Mouse (Mus musculus): ENCODE measurements around the gene Gm8257. TPM values are rescaled to one million over a fixed set of nuclear protein-coding genes. Genes with fewer than 3 reads are reported as not detected.
"Not testable (repeated sequence)": the region's sequence is repeated elsewhere in the genome, so short reads cannot be mapped to it uniquely, and the experiment has no call there.

The Gm8257 gene
- not detected in 2 replicates for polyA plus RNA-seq (2016; fragmentation: Nextera tagmentation; extraction: Ambion mirVana)

DNA sequence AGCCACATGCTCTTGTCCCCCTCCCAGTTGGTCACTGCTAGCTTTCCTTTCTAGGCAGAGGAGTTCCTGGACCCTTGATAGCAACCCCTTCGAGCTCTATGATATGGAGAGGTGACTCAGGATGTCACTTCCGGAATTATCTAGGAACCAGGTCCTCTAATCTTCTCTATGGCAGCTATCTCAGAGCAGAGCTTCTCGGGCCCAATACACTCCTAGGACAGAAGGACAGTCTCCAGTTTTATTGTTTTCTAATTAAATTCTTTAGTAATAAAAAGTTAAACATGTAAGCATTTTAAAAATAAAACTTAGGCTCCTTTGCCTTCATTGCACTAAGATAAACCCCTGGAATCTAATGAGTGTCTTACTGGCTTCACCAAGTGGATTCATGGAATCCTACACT is at the start of gene Gm8257:
TSS of gene Gm8257 (minus strand) at position 101 of the 400 bp plus-strand sequence.
- not testable (repeated sequence) for H3K27me3 ChIP-seq (ENCODE audit: low read depth, poor library complexity, severe bottlenecking)
- 79% methylated on average over 3 of the region's 3 CpGs for WGBS

DNA sequence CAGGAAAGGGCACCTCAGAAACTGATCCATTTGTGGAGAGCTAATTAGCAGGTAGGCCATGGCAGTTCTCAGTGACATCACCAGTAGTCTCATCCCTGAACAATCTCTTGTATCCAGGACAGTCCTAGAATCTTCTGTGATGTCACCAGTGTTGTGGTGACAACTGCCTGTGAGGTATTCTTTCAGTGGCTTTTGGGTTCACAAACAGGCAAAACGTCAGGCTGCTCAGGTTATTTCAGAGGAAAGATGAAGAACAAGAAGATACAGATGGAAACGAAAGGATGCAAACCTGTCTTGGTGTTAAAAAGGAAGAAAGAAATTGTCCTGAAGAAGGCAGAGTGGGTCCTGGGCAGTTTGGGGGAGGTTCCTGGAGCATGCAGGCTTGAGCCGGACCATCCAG is 44.0 kb upstream of the Gm8257 start, which contains the start of gene Gm8267:
TSS of gene Gm8267 (minus strand) at position 101 of the 400 bp plus-strand sequence.
- 87% methylated on average over 3 of the region's 3 CpGs for WGBS
- Histone ChIP-seq H3K9me3 (replicated peaks) (no peaks in the 10 kb centered on the region), H3K36me3 (no peaks in the 10 kb centered on the region), H3K27me3 (ENCODE audit: low read depth, poor library complexity, severe bottlenecking) (no peaks in the 10 kb centered on the region), H3K4me1 (no peaks in the 10 kb centered on the region), H3K4me3 (no peak within 1 kb of the TSS), H3K27ac (replicated peaks) (no peak within 1 kb of the TSS)
- DNase-seq (ENCODE audit: low spot score), result no peak

More for the DNA sequence above, at the start of gene Gm8257:
- H3K4me1 ChIP-seq; H3K9me3 ChIP-seq (replicated peaks); H3K36me3 ChIP-seq; H3K27ac ChIP-seq (replicated peaks); DNase-seq (ENCODE audit: low spot score); H3K4me3 ChIP-seq: not testable (repeated sequence)

DNA sequence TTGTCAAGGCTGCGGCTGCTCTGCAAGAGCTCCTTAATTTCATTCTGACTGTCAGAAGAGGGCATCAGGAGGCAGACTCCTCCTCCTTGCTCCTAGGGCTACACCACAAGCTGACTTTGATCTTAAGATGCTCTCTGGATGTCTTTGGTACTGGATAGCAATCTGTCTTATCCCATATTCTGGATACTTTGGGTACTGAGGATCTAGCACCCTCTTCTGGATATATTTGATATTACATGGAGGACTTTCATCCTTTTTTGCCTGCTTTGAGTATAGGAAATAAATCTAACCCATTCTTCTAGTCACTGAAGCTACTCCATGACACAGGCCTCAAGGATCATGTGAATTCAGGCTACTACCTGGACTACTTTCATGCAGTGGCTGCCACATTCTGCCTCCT is 36.5 kb upstream of the Gm8257 start:
- H3K9me3 ChIP-seq (replicated peaks); H3K36me3 ChIP-seq; DNase-seq (ENCODE audit: low spot score); H3K27ac ChIP-seq (replicated peaks); H3K27me3 ChIP-seq (ENCODE audit: low read depth, poor library complexity, severe bottlenecking); H3K4me3 ChIP-seq; H3K4me1 ChIP-seq: not testable (repeated sequence)
- WGBS, result 57% methylated on average over 1 of the region's 1 CpGs

DNA sequence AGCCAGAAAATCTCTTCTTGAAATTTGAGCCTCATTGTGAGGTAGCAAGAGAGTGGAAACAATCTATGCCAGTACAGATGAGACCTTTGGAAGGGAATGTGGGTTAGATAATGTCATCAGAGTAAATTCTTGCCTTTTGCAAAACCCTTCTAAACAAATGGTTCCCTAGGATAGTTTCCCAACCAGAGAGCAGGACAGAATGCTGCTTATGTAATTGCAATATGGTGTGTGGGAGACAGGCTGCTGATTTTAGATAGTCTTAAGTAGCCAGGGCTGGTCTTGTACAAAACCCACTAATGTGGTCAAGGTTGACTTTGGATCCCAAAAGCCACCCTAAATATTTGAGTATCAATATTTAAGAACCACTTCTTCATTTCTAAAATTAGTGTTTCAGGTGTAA is 24.5 kb upstream of the Gm8257 start:
- H3K4me3 ChIP-seq; H3K9me3 ChIP-seq (replicated peaks); DNase-seq (ENCODE audit: low spot score); H3K4me1 ChIP-seq; H3K36me3 ChIP-seq; H3K27ac ChIP-seq (replicated peaks); H3K27me3 ChIP-seq (ENCODE audit: low read depth, poor library complexity, severe bottlenecking): not testable (repeated sequence)

DNA sequence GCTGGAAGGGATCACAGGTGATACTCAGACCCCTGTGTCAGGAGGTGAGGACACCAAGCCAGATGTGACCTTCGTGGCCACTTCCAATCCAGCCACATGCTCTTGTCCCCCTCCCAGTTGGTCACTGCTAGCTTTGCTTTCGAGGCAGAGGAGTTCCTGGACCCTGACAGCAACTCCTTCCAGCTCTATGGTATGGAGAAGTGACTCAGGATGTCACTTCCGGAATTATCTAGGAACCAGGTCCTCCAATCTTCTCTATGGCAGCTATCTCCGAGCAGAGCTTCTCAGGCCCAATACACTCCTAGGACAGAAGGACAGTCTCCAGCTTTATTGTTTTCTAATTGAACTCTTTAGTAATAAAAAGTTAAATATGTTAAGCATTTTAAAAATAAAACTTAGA is 78.5 kb downstream of the Gm8257 start, which contains the start of gene Gm5624:
TSS of gene Gm5624 (minus strand) at position 202 of the 400 bp plus-strand sequence.
- 84% methylated on average over 4 of the region's 4 CpGs for WGBS
- H3K4me1 ChIP-seq; H3K27ac ChIP-seq (replicated peaks); H3K9me3 ChIP-seq (replicated peaks); H3K27me3 ChIP-seq (ENCODE audit: low read depth, poor library complexity, severe bottlenecking); DNase-seq (ENCODE audit: low spot score); H3K36me3 ChIP-seq; H3K4me3 ChIP-seq: not testable (repeated sequence)

Other genes starting within 250 kb of the Gm8257 start
- gene BC061237, start 214.0 kb downstream of the Gm8257 start, polyA plus RNA-seq (2016; fragmentation: Nextera tagmentation; extraction: Ambion mirVana), result not detected in 2 replicates
- not detected in 2 replicates for gene Gm17093, start 188.2 kb downstream of the Gm8257 start, polyA plus RNA-seq (2016; fragmentation: Nextera tagmentation; extraction: Ambion mirVana)
- not detected in 2 replicates for gene Gm8247, start 123.3 kb downstream of the Gm8257 start, polyA plus RNA-seq (2016; fragmentation: Nextera tagmentation; extraction: Ambion mirVana)
- not detected in 2 replicates for gene Gm5624, start 78.5 kb downstream of the Gm8257 start, polyA plus RNA-seq (2016; fragmentation: Nextera tagmentation; extraction: Ambion mirVana)
- not detected in 2 replicates for gene Gm8267, start 43.9 kb upstream of the Gm8257 start, polyA plus RNA-seq (2016; fragmentation: Nextera tagmentation; extraction: Ambion mirVana)
- not detected in 2 replicates for gene Ptgdr, start 152.9 kb upstream of the Gm8257 start, polyA plus RNA-seq (2016; fragmentation: Nextera tagmentation; extraction: Ambion mirVana)